Mouse (Mus musculus) liver, embryonic 11.5 days (tissue): ENCODE results near the gene Bcl2a1d. TPM values are rescaled to one million over a fixed set of nuclear protein-coding genes. Genes with fewer than 3 reads are reported as not detected.
"Not testable (repeated sequence)": the region's sequence is repeated elsewhere in the genome, so short reads cannot be mapped to it uniquely, and the experiment has no call there.

ENCODE experiments used
- ATAC-seq: fragments of 200-750 bp; cut with Nextera tagmentation; replicated peaks from 2 replicates; pipeline ENCODE4 v1.8.0; 2017; ENCODE audit warnings: moderate number of reproducible peaks, mild to moderate bottlenecking, moderate TSS enrichment, moderate library complexity; ENCODE audit not compliant: low FRiP score
- DNase-seq: peaks from one replicate; pipeline ENCODE4 v3.0.0-alpha.2; 2017; ENCODE audit warnings: low spot score
- H3K27ac ChIP-seq: fragments of 300-500 bp; sonication (generic); 2 replicates; pipeline ENCODE4 v1.5.1; 2014; ENCODE audit warnings: mild to moderate bottlenecking, low read depth, low read length, control low read depth
- H3K27me3 ChIP-seq: fragments of 300-500 bp; sonication (generic); replicated peaks from 2 replicates; pipeline ENCODE4 v1.6.1; 2014; ENCODE audit warnings: low read length, mixed read lengths; ENCODE audit not compliant: control insufficient read depth, insufficient read depth
- H3K36me3 ChIP-seq: fragments of 300-500 bp; sonication (generic); 2 replicates; pipeline ENCODE4 v1.6.1; 2014; ENCODE audit warnings: mild to moderate bottlenecking, low read length, moderate library complexity, mixed read lengths; ENCODE audit not compliant: control insufficient read depth, insufficient read depth
- H3K4me1 ChIP-seq: fragments of 300-500 bp; sonication (generic); replicated peaks from 2 replicates; pipeline ENCODE4 v1.6.1; 2014; ENCODE audit warnings: low read length, mixed read lengths; ENCODE audit not compliant: control insufficient read depth, insufficient read depth
- H3K4me2 ChIP-seq: fragments of 300-500 bp; sonication (generic); 2 replicates; pipeline ENCODE4 v1.6.1; 2014; ENCODE audit warnings: mild to moderate bottlenecking, control low read depth, moderate library complexity
- H3K4me3 ChIP-seq: fragments of 300-500 bp; sonication (generic); 2 replicates; pipeline ENCODE4 v1.5.1; 2014; ENCODE audit warnings: low read depth, low read length, control low read depth
- H3K9ac ChIP-seq: fragments of 300-500 bp; sonication (generic); 2 replicates; pipeline ENCODE4 v1.6.1; 2014; ENCODE audit warnings: low read depth, low read length, control low read depth
- H3K9me3 ChIP-seq: fragments of 300-500 bp; sonication (generic); 2 replicates; pipeline ENCODE4 v1.6.1; 2016; ENCODE audit warnings: low read length, inconsistent platforms, mixed read lengths; ENCODE audit not compliant: control insufficient read depth
- WGBS: fragments of 180-500 bp; shearing (Covaris S2); extraction: QIAGEN DNeasy Blood & Tissue Kit; methylation state at CpG from one replicate; pipeline ENCODE4 v1.1.7; 2014; 5-methylcytosine and 5-hydroxymethylcytosine counted together
- polyA plus RNA-seq: library from polyadenylated mRNA; unstranded; fragments of >200 nt; fragmentation: Nextera tagmentation; extraction: Ambion mirVana; gene quantifications from 2 replicates; pipeline ENCODE4 v1.2.1, GENCODE M21; 2014

The Bcl2a1d gene
- polyA plus RNA-seq, 1 experiment from 2014 or later = 0.29 TPM

GRCm38 (mm10) chr9:88710439-88710838 lies 21.3 kb downstream of the Bcl2a1d start:
- not testable (repeated sequence) for ATAC-seq, H3K27ac ChIP-seq, H3K27me3 ChIP-seq, H3K9me3 ChIP-seq, H3K4me3 ChIP-seq, H3K36me3 ChIP-seq, H3K9ac ChIP-seq, H3K4me2 ChIP-seq, DNase-seq, H3K4me1 ChIP-seq
- 78% methylated on average over 2 of the region's 2 CpGs for WGBS

- H3K9ac ChIP-seq, H3K36me3 ChIP-seq, ATAC-seq, H3K27me3 ChIP-seq, H3K4me2 ChIP-seq, H3K27ac ChIP-seq, H3K4me1 ChIP-seq, H3K9me3 ChIP-seq, H3K4me3 ChIP-seq, DNase-seq: not testable (repeated sequence)
- WGBS = 90% methylated on average over 5 of the region's 5 CpGs
Measured at GRCm38 (mm10) chr9:88709794-88710193, 21.9 kb downstream of the Bcl2a1d start.

GRCm38 (mm10) chr9:88709304-88709703 lies 22.4 kb downstream of the Bcl2a1d start:
- ATAC-seq = no peak
- Histone ChIP-seq H3K4me1 (no peaks in the 10 kb centered on the region), H3K27me3 (no peaks in the 10 kb centered on the region), H3K4me3 (no peak overlapping the region), H3K36me3 (no peaks in the 10 kb centered on the region), H3K27ac (no peak overlapping the region), H3K4me2 (no peak overlapping the region), H3K9ac (no peak overlapping the region), H3K9me3 (no peaks in the 10 kb centered on the region)
- WGBS = 79% methylated on average over 6 of the region's 6 CpGs
- no peak for DNase-seq

DNA sequence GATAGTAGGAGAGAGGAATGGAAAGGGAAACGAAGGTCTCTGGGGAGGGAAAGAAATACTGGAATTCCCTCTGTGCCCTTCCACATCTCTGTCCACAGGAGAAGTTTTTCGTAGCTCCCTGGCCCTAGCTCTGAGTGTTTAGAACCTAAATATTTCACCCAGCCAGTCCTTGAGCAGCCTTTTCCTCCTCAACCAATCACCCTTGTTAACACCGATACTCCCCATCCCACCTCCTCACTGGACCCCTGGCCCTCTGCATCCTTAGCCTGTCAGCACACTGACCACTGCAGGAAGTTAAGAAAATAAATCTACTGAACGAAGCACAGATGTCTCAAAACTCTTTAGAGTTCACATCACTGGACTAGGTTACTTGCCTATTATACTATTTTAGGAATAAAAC lies 25.0 kb downstream of the Bcl2a1d start:
- H3K9ac ChIP-seq = no peak overlapping the region
- ATAC-seq (no peak), DNase-seq (no peak)
- no peaks in the 10 kb centered on the region for H3K36me3 ChIP-seq
- H3K4me3 ChIP-seq = no peak overlapping the region
- 71% methylated on average over 4 of the region's 4 CpGs for WGBS
- no peaks in the 10 kb centered on the region for H3K27me3 ChIP-seq
- H3K9me3 ChIP-seq = no peaks in the 10 kb centered on the region
- no peak overlapping the region for H3K27ac ChIP-seq
- no peak overlapping the region for H3K4me2 ChIP-seq
- no peaks in the 10 kb centered on the region for H3K4me1 ChIP-seq

DNA sequence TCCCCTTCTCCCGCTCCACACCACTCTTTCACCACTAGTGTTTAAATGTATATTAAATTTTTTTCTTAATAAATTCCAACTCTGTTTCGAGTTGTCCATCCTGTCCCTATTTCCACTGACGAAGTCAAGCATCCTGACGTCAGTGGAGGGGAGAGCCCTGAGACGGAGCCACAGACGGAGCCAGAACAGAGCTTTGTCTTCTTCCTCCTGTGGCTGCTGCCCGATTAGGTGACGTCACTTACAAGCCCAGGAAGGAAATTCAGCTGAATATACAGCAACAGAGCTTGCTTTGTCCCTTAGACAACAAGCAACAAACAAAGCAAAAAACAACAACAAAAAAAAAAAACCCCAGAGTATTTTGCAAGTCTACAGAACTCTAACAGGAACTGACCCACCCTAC lies 26.6 kb downstream of the Bcl2a1d start:
- H3K4me1 ChIP-seq, DNase-seq, H3K9me3 ChIP-seq, ATAC-seq, H3K9ac ChIP-seq, H3K36me3 ChIP-seq, H3K4me3 ChIP-seq, H3K27ac ChIP-seq, H3K4me2 ChIP-seq, H3K27me3 ChIP-seq: not testable (repeated sequence)
- 73% methylated on average over 8 of the region's 8 CpGs for WGBS

- no CpG with 5 or more reads among the region's 2 CpGs for WGBS
- not testable (repeated sequence) for H3K4me2 ChIP-seq, DNase-seq, H3K4me3 ChIP-seq, H3K27ac ChIP-seq, H3K9me3 ChIP-seq, H3K4me1 ChIP-seq, H3K36me3 ChIP-seq, H3K9ac ChIP-seq, H3K27me3 ChIP-seq, ATAC-seq
Measured at GRCm38 (mm10) chr9:88698746-88699145, 33.0 kb downstream of the Bcl2a1d start.

- not testable (repeated sequence) for H3K4me3 ChIP-seq, H3K27me3 ChIP-seq, H3K9ac ChIP-seq, ATAC-seq, H3K27ac ChIP-seq, H3K4me2 ChIP-seq, H3K36me3 ChIP-seq, H3K9me3 ChIP-seq, DNase-seq, H3K4me1 ChIP-seq
- 76% methylated on average over 2 of the region's 2 CpGs for WGBS
Measured at GRCm38 (mm10) chr9:88691307-88691706, 40.4 kb downstream of the Bcl2a1d start.

GRCm38 (mm10) chr9:88689451-88689850 lies 42.3 kb downstream of the Bcl2a1d start:
- not testable (repeated sequence) for H3K4me2 ChIP-seq, H3K9ac ChIP-seq, H3K27ac ChIP-seq, H3K9me3 ChIP-seq, H3K36me3 ChIP-seq, H3K4me3 ChIP-seq, DNase-seq, ATAC-seq, H3K27me3 ChIP-seq, H3K4me1 ChIP-seq
- WGBS = 78% methylated on average over 3 of the region's 3 CpGs

DNA sequence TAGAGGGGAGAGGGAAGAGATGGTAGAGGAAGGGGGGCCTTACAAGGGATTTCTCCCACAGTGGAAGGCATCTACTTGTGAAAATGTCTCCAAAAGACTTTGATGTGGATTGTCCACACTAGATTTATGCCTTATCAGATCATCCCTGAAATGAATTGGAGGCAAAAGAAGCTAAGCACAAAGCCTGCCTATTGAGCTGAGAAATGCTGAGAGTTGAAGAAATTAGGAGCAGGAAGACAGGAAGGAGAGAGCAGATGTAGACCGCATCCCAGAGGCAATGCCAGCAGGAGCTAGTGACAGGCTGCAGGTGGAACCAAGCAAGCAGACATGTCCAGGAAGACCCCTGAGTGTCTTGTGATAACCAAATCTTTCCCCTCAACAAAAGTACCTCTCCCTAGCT lies 45.0 kb downstream of the Bcl2a1d start:
- H3K9ac ChIP-seq, H3K4me1 ChIP-seq, H3K4me2 ChIP-seq, H3K9me3 ChIP-seq, H3K36me3 ChIP-seq, H3K4me3 ChIP-seq, DNase-seq, H3K27me3 ChIP-seq, H3K27ac ChIP-seq, ATAC-seq: not testable (repeated sequence)
- 88% methylated on average over 1 of the region's 1 CpGs for WGBS
